Mouse (Mus musculus) spleen, adult 2 months (tissue): ENCODE measurements at regions not wholly inside any gene's neighbourhood (a gene's known extent, or its start where the extent isn't known, plus 50 kb on each side); places are given as distances from the start of the nearest gene placed in this dataset.

Source experiments
- CTCF ChIP-seq: fragments of 200-500 bp; IDR thresholded peaks from 2 replicates; pipeline ENCODE4 v1.5.1; 2011; ENCODE audit warnings: mild to moderate bottlenecking, inconsistent platforms; ENCODE audit not compliant: insufficient read depth, insufficient read length, insufficient replicate concordance; ENCODE audit errors: extremely low read depth
- POLR2A ChIP-seq: fragments of 200-500 bp; IDR thresholded peaks from 2 replicates; pipeline ENCODE4 v1.6.1; 2011; ENCODE audit warnings: low read depth, low read length, inconsistent platforms

GRCm38 (mm10) chr7:34546609-34547316, 109.8 kb downstream of the Kctd15 start:
- TF ChIP-seq POLR2A (no peak), CTCF (no peak)
